Mouse (Mus musculus): ENCODE results near the gene Isyna1.
"Not testable (repeated sequence)": the region's sequence is repeated elsewhere in the genome, so short reads cannot be mapped to it uniquely, and the experiment has no call there.

Gene Isyna1

GRCm38 (mm10) chr8:70574915-70575314 lies 19.3 kb upstream of the Isyna1 start:
- DNase-seq (ENCODE audit: low read depth, low spot score), result no peak

DNA sequence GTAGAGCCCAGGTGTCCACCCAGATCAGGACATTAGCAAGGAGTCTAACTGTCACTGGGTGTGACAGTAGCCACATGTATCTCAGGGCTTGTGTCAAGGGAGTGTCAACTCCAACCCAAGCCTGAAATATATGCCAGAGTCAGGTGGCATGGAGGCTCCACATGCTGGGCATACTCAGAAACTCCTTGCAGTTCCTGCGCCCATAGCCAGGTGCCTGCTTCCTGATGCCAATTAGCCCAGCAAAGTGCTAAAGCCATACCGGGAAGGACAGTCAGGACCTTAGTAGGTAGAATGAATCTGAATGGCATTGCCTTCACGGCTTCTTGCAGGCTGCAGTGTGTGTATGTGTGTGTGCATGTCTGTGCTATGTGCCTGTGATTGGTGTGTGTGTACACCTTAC lies 17.0 kb upstream of the Isyna1 start:
- DNase-seq (ENCODE audit: low read depth, low spot score), result no peak

DNA sequence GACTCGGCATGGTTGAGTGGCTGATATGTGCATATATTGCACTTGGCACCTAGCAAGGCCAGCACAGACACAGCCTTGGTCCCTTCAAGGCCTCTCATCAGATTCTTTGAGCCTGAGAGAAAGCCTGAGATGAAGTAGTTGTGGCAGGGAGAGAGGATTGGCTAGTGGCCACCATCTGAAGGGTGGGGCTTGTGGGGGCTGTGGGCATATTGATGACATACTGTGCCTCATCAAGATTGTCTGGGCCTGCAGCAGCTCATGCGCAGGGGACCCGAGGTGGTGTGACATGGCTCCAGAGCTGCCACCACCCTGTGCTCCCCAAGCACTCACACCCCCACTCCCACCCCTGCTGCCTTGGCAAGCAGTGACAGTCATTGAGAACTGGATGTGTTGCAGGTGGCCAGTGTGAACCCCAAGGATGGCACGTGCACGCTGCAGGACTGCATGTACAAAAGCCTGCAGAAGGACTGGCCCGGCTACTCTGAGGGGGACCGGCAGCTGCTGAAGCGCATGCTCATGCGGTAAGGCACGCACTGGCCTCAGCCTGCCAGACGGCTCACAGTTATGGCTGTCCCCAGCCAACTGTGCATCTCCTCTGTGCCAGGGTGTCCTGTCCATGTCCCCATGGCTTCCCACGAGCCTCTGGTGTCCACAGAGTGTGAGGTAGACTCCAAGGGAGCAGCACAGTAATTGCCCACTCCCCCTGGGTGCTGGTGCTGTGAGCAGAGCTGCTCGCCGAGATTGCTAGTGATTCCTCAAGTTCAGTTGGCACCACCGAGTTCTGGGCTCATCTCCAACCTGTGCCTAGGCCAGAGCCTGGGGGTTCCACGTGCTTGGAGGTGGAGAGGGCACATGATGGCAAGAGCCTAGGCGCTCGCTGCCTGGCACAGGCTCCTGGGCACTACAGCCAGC lies 10.4 kb upstream of the Isyna1 start:
- no peak for DNase-seq (ENCODE audit: low read depth, low spot score)

- no peak for DNase-seq (ENCODE audit: low read depth, low spot score)
These were observed 9.4 kb upstream of the Isyna1 start for GRCm38 (mm10) chr8:70584606-70585257.

GRCm38 (mm10) chr8:70585258-70585652 lies 8.9 kb upstream of the Isyna1 start:
- DNase-seq (ENCODE audit: low read depth, low spot score), result no peak

DNA sequence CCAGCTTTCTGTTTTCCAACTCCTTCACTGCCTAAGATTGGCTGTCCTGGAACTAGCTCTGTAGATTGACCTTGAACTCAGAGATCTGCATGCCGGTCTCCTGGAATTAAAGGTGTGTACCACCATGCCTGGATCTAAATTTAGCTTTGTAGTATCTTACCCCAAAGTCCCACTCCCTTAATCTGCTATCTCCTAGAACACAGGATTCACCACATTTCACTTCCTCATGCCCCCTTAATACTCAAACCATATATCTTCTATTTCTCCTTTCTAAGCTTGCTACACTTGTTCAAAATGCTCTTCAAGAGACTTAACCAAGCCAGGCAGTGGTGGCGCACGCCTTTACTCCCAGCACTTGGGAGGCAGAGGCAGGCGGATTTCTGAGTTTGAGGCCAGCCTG lies 6.2 kb upstream of the Isyna1 start:
- DNase-seq (ENCODE audit: low read depth, low spot score), result not testable (repeated sequence)

DNA sequence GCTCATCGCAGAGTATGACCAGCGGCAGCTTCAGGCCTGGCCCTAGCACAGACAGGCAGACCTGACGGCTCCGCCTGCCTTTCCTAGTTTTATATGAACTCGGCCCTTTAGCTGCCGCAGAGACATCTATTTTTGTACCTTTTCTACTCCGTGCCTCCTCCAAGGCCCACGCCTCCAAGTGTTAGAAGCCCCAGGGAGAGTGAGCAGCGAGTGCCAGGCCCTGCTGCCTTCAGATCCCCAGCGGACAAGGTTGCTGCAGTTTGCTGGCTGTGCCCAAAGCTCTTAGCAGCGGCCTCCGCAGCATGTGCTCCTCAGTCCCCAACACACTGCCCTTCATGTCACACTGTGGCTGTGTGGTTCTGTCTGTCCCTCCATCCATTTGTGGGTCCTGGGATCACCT lies 2.6 kb upstream of the Isyna1 start:
- no peak for DNase-seq (ENCODE audit: low read depth, low spot score)

- no peak for DNase-seq (ENCODE audit: low read depth, low spot score)
These were observed 1.0 kb upstream of the Isyna1 start for GRCm38 (mm10) chr8:70593173-70593572.

GRCm38 (mm10) chr8:70594621-70595564 lies 720 bp downstream of the Isyna1 start:
- DNase-seq (ENCODE audit: low read depth, low spot score), result no peak

DNA sequence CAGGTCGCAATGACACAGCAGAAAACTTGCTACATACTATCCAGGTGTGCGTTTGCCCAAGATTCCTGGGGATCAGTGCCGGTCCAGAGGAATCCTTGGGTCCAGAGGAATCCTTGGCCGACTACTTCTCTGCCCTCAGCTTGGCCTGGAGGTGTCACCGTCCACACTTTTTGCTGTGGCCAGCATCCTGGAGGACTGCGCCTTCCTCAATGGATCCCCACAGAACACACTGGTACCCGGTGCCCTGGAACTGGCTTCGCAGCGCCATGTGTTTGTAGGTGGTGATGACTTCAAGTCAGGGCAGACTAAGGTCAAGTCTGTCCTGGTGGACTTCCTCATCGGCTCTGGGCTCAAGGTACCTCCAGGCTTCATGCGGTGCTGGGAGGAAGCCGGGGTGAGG lies 1.6 kb downstream of the Isyna1 start:
- no peak for DNase-seq (ENCODE audit: low read depth, low spot score)

GRCm38 (mm10) chr8:70596216-70596615 lies 2.0 kb downstream of the Isyna1 start:
- DNase-seq (ENCODE audit: low read depth, low spot score), result no peak

- no peak for DNase-seq (ENCODE audit: low read depth, low spot score)
These were observed 2.7 kb downstream of the Isyna1 start for GRCm38 (mm10) chr8:70596775-70597416.

GRCm38 (mm10) chr8:70597417-70598272 lies 3.5 kb downstream of the Isyna1 start:
- no peak for DNase-seq (ENCODE audit: low read depth, low spot score)

DNA sequence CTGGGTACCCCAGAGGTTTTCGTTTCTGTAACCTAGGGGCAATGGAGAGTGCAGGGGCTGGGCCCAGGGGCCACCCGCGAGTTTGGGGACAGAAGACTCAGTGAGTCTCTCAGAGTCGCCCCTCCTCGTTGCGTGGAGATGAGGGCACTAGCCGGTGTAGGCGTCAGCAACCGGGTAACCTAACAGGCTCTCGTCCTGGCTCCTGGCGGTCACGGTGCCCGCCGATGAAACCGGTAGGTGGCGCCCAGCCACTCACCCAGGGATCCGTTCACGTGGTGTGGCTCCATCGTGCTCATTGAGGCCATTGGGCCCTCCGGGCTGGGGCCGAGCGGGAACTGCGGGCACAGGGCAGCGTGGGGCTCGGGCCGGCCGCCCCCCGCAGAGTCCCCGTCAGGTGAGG lies 4.1 kb downstream of the Isyna1 start:
- peak; percentile 69 for DNase-seq (ENCODE audit: low read depth, low spot score)

GRCm38 (mm10) chr8:70598722-70599121 lies 4.5 kb downstream of the Isyna1 start:
- DNase-seq (ENCODE audit: low read depth, low spot score), result no peak

GRCm38 (mm10) chr8:70599507-70600290 lies 5.5 kb downstream of the Isyna1 start:
- no peak for DNase-seq (ENCODE audit: low read depth, low spot score)

GRCm38 (mm10) chr8:70600473-70601270 lies 6.5 kb downstream of the Isyna1 start:
- DNase-seq (ENCODE audit: low read depth, low spot score), result no peak

DNA sequence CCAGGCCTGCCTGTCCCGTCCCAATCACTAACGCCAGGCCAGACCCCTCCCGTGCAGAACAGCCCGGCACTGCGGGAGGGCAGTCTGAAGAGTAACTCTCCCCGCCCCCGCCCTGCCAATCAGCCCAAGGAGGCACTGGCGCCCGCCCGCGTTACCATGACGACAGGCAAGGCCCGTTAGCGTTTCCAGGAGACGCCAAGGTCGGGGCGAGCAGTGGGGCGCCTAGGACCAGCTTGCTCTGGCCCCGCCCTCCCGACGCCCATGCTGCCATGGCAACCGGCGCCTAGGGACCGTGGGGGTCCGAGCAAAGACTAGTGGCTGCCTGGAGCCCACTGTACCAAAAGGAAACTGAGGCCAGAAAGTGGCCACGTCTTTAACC lies 7.1 kb downstream of the Isyna1 start:
- no peak for DNase-seq (ENCODE audit: low read depth, low spot score)
